Mouse (Mus musculus) thymus, adult 2 months (tissue): ENCODE measurements around the gene Fgf6.

Source experiments
- CTCF ChIP-seq: fragments of 200-500 bp; IDR thresholded peaks from 2 replicates; pipeline ENCODE4 v1.5.1; 2012; ENCODE audit warnings: mild to moderate bottlenecking, control low read depth, low read length, moderate library complexity, borderline replicate concordance; ENCODE audit not compliant: control insufficient read depth, poor library complexity, insufficient read depth; ENCODE audit errors: extremely low read depth
- POLR2A ChIP-seq: fragments of 200-500 bp; IDR thresholded peaks from 2 replicates; pipeline ENCODE4 v1.6.1; 2012; ENCODE audit warnings: mild to moderate bottlenecking, low read length, control low read depth, moderate library complexity; ENCODE audit not compliant: control insufficient read depth, poor library complexity, insufficient read depth; ENCODE audit errors: extremely low read depth

- no peak for TF ChIP-seq CTCF
- no peak for TF ChIP-seq POLR2A
Measured at GRCm38 (mm10) chr6:127044909-127045308, 29.5 kb downstream of the Fgf6 start.
